Mouse (Mus musculus): ENCODE measurements around the gene Acvr1c.

The Acvr1c gene

DNA sequence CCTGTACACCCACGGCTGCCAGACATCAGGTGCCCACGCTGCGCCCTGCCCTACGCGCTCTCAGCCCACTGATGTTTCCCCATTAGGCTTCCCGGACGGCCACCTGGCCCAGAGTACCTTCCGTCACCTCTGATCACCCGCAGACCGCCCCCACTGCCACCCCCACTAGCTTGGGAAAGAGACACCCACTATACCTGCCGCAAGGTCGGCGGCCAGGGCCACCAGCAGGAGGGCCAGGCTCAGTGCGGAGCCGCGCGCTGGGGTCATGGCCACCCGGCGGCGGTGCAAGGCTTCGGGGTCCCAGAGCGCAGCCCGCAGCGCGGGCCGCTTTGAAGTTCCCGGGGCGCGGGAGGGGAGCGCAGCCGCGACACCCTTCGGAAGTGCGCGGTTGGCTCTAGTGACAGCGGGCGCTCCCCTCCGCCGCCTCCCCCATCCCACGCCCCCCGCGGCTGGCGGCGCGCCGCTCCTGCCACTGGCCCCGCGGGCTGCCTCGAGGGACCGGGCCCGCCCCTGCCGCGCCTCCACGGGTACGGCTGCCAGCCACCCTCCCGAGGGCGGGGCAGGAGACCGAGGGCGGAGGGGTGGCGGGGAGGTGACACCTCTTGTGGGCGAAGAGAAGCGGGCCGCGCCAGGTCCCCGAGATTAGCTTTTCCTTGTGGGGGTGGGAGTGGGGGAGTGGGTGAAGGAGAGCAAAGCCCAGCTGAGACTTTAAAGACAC, at the start of gene Acvr1c:
Gene Acvr1c, minus strand, starts transcription at position 482 of the 718 bp plus-strand sequence.
- DNase-seq (ENCODE audit: low spot score), result peak; percentile 65

DNA sequence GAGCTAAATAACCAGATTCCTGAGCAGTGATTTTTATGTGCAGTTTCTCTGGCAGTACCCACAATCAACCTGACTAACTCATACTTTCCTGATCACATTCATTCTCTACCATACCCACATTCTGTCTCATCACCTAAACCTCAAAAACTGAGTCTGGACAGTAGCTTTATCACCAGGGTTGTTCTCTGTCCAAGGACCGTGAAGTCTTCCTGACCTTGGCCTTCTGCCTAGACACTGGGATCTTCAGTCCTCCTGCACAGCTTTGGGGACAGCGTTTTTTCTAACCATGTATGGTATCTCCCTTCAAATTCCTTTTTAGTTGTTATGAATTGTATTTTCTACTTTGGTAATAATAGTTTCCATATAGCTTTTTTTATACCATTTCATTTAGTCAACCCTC, 45.8 kb upstream of the Acvr1c start:
- DNase-seq (ENCODE audit: low spot score), result no peak

DNA sequence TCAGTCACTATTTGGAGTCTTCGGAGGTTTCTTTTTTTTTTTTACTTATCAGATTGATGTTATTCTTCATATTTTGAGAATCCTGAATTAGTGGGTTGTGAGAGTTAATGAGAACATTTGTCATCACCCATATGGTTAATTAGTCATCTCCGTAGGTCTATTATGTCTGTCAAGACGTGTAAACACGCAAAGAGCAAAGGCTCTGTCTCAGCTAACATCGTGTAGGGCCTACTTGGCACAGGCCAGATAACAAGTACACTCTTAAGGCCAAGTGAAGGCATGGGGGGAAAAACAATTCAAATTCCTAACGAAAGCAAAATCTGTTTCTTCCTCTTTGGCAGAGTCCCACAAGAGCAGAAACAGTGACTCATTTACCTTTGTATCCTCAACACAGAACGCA, 30.9 kb upstream of the Acvr1c start:
- DNase-seq (ENCODE audit: low spot score), result no peak

DNA sequence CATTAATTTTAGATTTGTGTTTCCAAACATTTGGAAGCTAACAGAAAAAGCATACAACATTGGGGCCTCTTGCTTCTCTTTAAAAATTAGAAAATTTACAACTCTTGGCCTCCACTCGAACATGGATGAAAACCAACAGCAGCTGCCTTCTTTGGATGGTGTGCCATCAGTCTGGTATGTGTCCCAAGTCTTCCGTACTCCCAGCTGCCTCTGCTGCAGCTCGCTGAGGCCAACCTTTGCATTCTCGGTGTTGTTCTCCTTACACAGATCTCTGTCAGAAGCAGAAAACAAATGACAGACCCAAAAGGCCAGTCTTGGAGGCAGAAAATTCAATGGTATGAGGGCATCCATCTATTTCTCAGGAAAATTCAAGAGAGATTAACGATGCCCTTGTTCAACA, 22.3 kb upstream of the Acvr1c start:
- no peak for DNase-seq (ENCODE audit: low spot score)

DNA sequence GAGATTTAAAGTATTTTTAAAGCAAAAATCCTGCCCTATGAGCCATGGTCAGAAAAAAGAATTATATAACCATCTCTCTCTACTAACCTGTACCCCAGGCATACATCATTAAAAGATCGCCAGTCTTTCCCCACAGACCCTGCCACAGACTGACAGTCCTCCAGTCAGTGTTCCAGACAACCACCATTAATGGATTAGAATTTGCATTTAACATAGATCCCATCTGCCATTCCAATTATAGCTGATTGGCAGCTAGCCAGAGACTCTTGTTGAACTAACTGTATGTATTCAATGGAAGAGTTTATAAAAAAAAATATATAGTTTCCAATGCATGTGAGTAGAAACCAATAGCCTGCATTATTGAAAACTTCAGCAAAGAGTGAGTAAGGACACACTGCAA, 21.8 kb upstream of the Acvr1c start:
- DNase-seq (ENCODE audit: low spot score), result no peak

DNA sequence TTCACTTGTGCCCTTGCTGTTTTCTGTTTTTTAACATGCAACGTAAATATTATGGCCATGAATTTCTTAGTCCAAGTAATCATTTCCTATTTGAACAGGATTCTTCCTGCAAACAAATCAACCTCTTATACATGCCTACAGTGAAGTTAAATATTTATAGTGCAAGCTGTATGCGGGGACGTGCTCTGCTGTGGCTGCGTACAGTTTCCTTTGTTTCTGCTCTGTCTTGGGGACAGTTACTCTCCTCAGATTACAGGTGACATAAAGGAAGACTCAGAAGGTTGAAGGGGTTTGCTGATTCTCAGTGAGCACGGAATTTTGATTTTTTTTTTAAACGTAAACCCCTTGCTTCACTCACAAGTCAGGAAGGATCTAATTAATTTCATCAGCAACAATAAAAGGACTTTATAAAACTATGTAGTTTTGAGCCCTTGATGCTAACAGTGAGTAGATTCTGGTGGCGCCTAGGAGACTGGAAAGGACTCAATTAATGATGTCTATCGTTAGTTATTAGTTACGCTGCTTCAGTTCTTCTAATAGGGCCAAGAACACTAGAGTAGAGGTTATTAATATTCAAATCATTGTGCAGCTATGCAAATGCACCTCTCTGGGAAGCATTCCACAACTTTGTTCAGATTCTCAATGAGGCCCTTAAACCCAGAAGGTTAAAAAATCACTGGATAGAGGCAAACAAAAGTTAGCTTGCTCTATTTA, 19.9 kb upstream of the Acvr1c start:
- DNase-seq (ENCODE audit: low spot score), result no peak

DNA sequence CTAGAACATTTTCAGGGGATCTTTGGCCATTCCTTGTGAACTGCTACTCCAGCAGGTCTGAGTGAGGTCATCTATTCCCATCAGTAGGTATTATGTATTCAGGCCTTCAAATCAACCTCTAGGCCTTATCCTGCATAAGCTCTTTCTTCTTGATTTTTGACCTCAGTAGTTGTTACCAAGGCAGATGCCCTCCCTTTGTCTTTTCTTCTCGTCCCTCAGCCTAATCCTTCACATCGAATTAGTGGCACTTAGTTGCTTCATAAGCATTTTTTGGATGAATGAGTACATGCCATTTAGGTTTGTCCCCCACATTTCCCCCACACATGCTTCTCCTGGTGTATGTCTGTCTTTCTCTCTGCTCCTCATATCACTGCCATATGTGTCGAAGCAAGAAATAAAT, 8.5 kb upstream of the Acvr1c start:
- DNase-seq (ENCODE audit: low spot score), result no peak

DNA sequence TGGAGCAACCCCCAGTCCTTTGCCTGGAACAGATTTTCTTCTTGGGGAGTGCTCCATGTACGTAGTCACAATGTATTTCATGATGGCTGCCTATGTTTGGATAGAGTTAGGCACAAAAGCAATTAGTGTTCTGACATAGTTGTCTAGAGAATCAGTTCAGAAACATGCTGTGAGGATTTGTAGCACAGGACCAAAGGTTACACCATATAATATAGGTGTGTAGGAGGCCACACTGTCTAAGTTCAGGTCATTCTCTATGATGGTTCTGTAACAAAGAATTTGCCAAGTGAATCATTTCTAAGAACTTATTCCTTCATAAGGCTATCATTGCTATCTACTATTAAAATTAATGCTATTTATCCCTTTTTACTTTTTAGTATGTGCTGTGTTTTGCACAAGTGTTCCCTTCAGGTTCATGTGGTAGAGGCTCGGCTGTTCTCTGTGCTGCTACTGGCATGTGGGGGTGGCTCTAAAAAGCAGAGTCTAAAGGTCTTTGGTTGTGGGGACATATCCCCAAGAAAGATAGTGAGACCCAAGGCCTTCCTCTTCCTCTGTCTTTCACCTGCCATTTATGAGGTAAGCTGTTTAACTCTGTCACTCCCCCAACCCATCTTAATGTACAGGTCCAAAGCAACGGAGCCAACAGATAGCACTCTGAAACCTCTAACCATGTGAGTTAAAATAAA, 3.8 kb upstream of the Acvr1c start:
- no peak for DNase-seq (ENCODE audit: low spot score)

DNA sequence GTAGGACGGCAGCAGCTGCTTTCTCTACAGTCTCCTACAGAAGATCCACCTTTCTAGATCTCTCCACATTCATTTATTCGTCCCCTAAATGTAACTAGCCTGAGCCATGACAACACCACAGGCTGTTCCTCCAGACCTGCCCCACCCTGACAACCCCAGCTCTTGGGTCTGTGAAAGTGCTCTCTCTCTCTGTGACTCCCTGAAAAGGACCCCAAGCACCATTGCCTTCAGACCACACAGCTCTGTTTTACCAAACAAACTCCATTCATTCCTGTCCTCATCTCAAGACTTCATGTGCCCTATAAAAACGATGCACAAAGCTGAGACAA, 401 bp upstream of the Acvr1c start:
- no peak for DNase-seq (ENCODE audit: low spot score)

DNA sequence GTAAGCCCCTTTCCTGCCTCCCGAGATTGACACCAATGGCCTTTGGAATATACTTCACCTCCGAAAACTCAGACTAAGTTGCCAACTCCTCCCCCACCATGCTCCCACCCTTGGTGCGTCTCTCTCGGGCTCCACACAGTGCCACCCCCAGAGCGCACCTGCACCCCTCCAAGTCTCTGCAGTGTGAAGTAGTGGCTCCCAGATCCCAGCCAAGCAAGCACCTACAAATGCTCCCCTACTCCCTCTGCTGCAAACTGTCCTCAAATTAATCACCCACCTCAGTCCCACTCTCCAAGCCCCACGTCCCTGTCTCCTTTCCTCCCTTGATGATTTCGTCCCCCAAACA, 654 bp downstream of the Acvr1c start:
- no peak for DNase-seq (ENCODE audit: low spot score)

DNA sequence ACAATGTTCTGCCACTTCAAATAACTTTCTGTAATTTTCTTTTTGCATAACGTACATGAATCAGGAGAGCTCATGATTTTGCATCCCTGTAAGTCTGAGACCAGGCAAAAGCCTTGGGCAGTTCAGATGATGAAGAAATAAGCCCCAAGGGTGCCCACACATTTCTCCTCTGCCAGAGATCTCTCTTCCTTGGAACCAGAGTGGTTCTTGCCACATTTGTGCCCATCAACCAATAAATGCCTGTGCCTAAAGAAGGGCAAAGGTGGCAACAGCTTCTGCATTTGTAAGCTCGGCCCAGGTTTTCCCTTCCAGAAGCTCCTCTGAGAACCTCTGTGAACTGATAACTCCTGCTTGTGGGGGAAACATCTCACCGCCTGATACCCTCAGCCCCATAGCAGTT, 3.3 kb downstream of the Acvr1c start:
- no peak for DNase-seq (ENCODE audit: low spot score)

DNA sequence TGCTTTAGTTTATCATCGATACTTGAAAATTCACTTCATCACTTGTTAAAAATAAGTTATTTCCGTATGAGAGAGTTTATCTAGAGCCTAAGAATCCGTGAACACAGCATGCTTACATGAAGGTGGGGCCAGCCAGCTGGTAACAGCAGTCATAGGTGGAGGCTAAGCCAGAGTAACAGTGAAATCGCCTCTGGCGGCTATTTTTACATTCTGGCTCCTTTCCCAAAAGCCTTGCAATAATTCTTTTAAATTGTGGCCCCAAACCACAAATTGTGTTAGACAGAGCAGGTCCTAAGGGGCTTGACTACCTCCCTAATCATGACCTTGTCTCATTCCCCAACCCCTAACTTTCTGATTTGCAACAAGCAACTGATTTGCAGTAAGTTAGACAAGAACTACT, 4.8 kb downstream of the Acvr1c start:
- no peak for DNase-seq (ENCODE audit: low spot score)

DNA sequence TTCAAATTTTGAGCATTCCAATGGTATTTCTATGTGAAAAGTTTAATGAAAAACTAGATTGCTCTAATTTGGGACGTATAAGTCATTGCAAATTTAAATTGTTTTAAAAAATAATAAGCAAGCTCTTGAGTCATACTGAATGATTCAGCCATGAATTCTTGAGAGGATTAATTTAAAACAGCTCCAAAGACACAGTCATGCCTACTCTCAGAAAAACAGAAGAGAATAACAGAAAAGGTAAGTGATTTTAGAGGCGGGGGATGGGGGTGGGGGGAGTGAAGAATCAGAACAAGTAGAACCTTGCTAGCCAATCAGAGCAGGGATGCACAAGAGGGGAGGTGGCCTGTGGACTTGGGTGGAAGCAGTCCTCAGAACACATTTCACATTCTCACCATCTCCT, 7.0 kb downstream of the Acvr1c start:
- no peak for DNase-seq (ENCODE audit: low spot score)

DNA sequence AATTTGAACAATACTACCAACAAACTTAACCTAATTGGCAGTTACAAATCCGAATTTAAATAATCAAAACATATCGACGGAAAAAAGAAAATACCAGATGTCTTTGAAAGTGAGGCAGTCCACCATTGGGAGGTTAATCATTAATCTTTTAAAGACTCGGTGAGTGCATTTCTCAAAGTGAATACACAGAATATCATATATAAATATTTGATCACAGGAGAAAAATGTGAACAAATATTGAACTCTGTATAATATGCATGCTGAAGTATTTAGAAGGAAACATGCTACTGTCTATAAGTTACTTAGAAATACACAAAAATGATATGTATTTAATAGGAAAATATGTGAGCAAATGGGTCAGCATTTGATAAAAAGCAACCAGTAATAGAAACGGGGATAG, 21.0 kb downstream of the Acvr1c start:
- no peak for DNase-seq (ENCODE audit: low spot score)

DNA sequence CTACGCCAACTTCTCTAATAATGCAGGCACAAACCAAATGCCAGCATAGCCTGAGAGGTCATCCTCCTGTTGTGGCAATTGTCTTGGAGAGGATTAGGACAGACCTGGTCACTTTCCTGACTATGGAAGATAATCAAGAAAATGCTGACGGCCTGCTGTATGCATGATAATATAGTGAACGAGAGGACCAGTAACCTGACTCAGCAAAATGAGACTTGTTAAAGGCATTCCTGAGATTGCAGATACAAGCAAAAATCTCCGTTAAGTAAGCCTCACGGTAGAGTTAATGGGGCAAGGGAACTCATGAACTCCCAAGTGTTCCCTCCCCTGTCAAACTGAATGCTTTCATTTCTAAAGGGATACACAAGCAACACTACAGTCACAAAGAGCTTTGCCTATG, 28.1 kb downstream of the Acvr1c start:
- no peak for DNase-seq (ENCODE audit: low spot score)

DNA sequence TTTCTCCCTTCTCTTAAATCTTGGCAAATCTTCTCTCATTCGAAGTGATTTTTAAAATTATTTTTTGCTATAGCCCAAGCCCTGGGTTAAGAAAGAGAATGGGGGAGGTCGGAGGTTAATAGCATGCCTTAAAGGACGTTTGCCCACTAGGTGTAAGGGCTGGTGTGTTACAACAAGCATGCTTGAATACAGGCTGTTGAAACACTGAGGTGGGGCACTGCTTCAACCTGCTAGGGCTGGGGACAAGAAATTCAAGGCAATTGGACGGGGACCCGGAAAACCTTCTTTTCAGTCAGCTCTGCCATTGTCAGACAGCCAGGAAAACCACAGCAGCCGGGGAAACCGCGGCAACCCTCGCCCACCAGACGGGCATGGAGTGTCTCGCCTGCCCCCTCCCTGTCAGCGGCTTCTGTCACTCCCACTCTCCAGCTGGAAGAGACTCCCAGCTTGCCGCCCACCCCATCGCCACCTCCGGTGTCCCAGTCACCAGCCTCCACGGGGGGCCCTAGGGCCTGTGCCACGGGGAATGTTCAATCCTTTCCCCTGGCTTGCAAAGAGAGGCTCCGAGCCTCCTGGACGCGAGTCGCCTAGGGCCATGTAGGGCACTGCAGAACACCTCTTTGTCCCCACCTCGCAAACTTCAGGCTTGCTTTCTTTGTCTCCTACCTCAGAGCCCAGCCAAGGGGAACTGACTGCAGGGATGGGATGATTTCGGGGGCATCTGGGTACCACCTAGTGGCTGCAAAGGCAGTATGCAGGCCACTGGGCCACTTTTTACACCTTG, 33.4 kb downstream of the Acvr1c start:
- peak; percentile 39 for DNase-seq (ENCODE audit: low spot score)

DNA sequence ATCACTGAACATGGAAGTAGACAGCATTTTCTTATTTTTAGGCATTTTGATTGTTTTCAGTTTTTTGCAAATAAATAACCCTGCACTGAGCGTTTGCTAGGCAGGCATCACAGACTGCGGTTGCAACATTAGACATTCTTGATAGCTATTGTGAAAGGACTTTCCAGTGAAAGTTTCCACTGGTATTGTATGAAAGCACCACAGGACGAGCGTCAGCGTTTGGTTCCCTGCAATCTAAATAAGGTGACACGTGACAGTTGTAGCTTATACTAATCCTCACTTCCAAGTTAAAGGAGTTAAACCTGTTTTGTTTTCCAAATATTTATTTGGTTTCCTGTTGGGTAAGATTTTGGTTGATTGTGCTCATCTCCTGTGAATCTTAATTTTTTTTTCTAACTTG, 34.4 kb downstream of the Acvr1c start:
- DNase-seq (ENCODE audit: low spot score), result no peak

DNA sequence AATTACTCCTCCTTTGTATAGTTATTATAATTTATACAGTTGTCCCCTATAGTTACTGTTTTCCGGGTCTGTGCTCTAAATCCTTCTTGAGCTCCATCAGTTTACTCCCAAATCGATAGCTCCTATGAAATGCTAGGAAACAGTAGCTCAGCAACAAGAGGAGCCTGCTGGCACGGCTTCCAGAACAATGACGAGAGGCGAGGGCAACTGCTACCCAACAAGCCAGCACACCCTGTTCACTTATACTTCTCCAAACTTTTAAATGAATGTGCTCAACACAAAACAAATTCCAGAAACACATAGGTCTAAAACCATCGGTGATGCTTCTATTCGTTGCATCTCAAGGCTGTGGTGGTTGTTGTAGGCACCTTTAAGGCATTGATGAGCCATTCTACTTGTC, 41.5 kb downstream of the Acvr1c start:
- no peak for DNase-seq (ENCODE audit: low spot score)

DNA sequence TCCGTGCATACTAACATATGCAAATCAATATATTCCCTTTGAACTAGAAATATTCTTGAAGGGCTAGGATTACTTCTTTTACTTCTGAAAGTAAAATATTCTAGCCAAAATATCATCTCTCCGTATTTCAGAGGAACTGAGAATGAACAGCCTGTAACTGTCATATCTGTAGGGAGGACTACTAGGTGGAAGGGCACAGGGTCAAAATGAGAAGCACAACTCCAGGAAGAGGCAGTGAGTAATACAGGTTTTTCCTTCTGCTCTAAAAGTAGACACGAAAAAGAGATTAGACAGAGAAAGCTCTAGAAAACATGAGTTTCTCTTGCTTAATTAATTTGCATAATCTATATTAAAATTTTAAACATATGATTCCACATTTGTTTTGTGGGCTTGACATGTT, 48.0 kb downstream of the Acvr1c start:
- DNase-seq (ENCODE audit: low spot score), result no peak

DNA sequence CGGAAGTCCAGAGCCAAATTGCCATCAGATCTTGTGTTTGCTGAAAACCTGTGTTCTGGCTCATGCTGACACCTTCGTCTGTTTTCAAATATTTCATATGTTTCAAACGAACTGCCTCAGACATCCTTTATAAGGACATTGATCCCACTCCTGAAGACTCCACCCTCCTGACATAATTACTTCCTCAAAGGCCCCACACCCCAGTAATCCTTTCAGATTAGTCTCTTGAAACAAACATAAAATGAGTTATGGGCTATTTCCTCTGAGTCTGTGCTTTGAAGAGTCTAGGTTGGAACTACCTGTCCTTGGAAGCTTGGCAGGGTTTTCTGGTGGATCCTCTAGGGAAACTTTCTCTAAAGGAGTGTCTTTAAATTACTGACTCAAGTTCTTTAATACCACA, 53.2 kb downstream of the Acvr1c start:
- DNase-seq (ENCODE audit: low spot score), result no peak

DNA sequence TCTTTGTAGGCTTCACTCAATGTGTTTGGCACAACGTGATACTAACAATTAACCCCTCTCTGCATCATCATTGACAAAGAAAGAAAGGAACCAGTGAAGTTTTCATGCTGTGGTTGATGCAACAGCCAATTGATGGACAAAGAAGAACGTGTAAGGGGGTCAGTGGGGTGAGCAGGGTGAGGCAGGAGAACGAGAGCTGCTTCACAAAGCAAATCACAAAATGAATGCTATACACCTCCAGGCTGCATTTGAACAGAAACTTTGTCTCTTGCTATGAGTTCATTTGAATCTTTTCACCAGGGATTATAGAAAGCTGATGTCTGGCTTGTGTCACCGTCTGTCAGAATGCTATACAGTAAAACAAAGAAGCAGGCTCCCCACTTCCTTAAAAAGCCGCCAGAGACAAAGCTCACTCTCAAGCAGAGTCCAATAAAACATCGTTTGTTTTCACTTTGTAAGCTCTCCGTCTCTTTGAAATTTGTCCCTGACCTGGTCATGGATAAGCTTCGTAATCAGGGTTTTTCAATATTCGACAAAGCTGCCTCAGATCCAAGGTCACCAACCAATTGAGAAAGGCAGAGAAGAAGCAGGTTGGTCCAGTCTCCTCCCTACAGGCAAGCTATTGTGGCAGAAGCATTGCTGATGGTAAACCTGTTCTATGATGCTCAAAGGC, 67.8 kb downstream of the Acvr1c start:
- DNase-seq (ENCODE audit: low spot score), result no peak

DNA sequence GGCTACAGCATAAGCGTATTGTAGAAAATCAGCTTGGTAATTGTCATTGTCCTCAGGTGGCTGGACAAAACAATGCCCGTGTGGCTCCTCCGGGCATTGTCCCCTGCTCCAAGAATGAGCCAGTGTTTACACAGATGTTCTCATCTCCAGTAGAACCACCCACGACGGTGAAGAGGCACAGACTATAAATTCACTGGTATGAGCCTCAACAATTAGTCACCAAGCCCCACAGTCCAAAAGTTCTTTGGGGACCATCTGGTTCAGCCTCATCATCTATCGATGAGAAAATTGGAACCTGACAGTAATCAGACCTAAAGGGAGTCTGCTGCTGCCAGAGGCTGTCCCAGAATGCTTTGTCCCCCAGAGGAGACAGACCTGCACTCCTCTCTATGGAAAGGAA, 68.4 kb downstream of the Acvr1c start:
- no peak for DNase-seq (ENCODE audit: low spot score)

Data from testis, postnatal 10 days (tissue).